Mouse (Mus musculus) T-helper 2 cell (primary cell): ENCODE data around the gene Pcca.

Experiments used
- in situ Hi-C: fragments of 300-600 bp; cut with MboI, MseI; formaldehyde crosslinking; loops from one replicate; pipeline ENCODE4 v1.15.1; 2025; ENCODE audit warnings: high pct_unique_total_duplicates

Gene Pcca

DNA sequence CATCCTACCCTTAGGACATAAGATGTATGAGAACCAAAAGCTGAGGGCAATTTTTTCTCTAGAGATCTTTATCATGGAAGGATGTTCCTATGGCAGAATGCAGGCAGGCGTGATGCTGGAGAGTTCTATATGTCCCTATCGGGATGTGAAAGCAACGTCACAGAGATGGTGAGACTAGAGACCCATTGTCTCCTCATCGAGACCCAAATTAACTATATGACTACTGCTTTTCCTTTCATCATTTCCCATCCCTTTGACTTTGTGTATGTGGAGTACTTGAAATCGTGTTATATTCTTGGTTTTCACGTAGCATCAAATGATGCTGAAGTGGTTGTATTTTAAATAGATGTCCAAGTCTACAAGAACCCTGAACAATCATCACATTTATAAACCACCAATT is 379.5 kb downstream of the Pcca start, which contains the start of gene Ggact:
Gene Ggact, minus strand, starts transcription at position 101 of the 400 bp plus-strand sequence.
- in situ Hi-C loops = no loop called here

DNA sequence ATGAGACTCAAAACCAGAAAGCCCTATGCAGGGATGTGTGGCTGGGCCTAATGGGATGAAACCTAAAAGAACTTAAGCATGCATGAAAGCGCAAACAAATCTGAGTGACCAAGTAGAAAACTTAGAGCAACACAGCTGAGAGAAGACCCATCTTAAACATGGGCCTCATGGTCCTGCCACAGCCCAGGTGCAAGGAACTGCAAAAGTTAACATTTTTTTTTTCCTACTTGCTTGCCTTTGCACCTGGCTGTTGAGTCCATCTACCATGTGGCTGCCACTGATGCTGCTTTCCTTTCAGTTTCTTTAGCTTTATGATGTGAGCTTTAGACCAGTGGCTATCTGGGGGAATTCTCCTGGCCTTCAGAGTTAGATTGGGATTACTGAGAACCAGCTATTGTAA is 383.6 kb downstream of the Pcca start:
- in situ Hi-C loops = no loop called here

DNA sequence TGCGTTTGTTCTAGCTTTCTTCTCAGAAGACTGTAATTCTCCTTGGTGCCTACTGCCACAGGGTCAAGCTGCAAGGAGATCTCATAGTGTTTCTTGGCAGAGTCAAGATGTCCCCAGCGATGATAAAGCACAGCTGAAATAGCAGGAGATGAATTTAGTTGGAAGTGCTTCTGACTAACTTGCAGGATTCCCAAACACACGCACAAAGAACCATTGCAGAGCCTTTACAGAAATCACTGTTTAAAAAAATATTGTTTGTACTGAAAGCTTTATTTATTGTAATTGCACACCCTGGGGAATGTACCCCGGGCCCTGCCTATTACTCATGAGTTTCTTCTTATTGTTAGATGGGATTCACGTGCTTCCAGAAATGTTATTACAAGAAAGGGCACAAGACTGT is 385.9 kb downstream of the Pcca start:
- in situ Hi-C loops = no loop called here

DNA sequence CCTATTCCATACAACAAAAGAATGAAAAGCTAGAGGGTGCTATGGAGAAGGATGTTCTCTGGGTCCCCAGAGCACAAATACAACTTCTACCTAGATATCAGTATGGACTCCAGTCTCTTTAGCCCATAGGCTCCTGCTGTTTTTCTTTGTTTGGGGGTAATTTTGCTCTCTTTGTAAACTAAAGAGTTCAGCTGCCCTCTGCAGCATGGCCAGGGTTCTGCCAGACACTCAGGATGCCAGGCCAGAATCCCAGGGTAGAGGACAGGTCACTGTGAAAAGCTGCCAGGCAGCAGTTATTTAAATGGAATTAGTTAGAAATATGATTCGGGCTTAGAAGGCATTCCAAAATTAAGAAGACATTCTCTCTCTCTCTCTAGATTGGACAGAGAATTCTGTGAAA is 402.3 kb downstream of the Pcca start:
- in situ Hi-C loops = no loop called here
